Mouse (Mus musculus): ENCODE results near the gene Lysmd4. TPM values are rescaled to one million over a fixed set of nuclear protein-coding genes. Genes with fewer than 3 reads are reported as not detected.
"Not testable (repeated sequence)": the region's sequence is repeated elsewhere in the genome, so short reads cannot be mapped to it uniquely, and the experiment has no call there.

The Lysmd4 gene
- polyA plus RNA-seq, 1 experiment from 2014 or later = 38.2 TPM

DNA sequence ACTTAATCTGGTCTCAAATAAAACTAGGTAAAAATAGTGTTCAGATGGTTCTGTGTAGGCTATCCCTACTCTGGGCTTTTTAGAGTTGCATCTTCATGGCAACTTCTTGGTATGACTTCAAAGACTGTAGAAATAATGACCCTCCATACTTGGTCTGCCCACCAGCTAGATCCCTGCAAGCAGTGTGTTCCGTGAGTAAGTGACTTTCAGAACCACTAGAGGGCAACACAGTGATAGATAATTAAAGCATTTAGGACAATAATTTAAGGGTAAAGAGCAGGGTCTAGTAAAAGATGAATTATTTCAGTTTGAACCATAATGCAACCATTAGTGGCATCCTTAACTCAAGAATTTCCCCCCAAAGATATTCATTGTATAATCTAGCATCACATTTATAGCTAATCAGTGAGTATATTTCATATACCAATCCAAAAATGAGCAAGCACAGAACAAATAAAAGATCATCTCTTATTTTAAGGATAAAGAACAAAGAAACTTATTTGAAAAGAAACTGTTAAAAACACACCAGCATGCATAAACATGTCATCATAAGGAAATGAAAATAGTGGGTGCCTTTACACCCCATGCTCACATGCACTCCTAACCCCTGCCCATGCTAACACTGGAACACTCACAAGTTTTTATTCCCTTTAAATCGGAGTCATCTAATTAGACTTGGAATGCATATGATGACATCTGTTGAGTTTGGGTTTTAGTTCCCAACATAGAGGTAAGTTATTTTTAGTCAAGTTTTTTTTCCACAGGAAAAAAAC is 21.0 kb downstream of the Lysmd4 start:
- ATAC-seq = peak; percentile 66

DNA sequence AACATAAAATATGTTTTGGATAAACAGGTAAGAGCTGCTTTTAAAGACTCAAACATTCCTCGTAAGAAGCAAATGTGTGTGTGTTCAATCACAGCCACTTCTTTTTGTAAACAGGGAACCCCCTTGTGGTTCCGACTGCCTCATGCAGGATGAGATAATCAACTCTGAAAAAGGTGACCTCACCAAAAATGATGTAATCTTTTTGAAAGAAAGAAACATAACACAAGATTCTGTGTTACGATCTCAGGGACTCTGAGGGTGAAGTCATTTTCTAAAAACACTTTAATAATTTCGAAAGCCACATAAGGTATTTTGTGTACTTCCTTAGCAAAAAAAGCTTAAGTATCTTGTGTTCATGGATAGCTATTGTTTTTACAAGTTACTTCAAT is 21.5 kb downstream of the Lysmd4 start:
- Histone ChIP-seq H3K4me2 (ENCODE audit: low read length) (no peak overlapping the region), H3K4me3 (replicated peaks; ENCODE audit: low read length) (no peak overlapping the region), H3K36me3 (ENCODE audit: control insufficient read depth, insufficient read depth) (no peaks in the 10 kb centered on the region), H3K9ac (replicated peaks; ENCODE audit: low read depth, low read length) (no peak overlapping the region), H3K4me1 (replicated peaks; ENCODE audit: control insufficient read depth, insufficient read depth, low read length) (no peaks in the 10 kb centered on the region), H3K27ac (ENCODE audit: low read length) (no peak overlapping the region), H3K9me3 (ENCODE audit: control insufficient read depth, low read length) (no peaks in the 10 kb centered on the region), H3K27me3 (replicated peaks; ENCODE audit: control insufficient read depth, insufficient read depth, low read length) (no peaks in the 10 kb centered on the region)
- no peak for ATAC-seq
- WGBS = 30% methylated on average over 4 of the region's 4 CpGs

More for the DNA sequence above, 21.0 kb downstream of the Lysmd4 start:
- no peaks in the 10 kb centered on the region for H3K4me1 ChIP-seq (replicated peaks; ENCODE audit: control insufficient read depth, insufficient read depth, low read length)
- H3K9me3 ChIP-seq (ENCODE audit: control insufficient read depth, low read length) = no peaks in the 10 kb centered on the region
- 30% methylated on average over 2 of the region's 2 CpGs for WGBS
- H3K9ac ChIP-seq (replicated peaks; ENCODE audit: low read depth, low read length) = no peak overlapping the region
- H3K36me3 ChIP-seq (ENCODE audit: control insufficient read depth, insufficient read depth) = no peaks in the 10 kb centered on the region
- H3K4me2 ChIP-seq (ENCODE audit: low read length) = no peak overlapping the region
- no peak overlapping the region for H3K4me3 ChIP-seq (replicated peaks; ENCODE audit: low read length)
- H3K27me3 ChIP-seq (replicated peaks; ENCODE audit: control insufficient read depth, insufficient read depth, low read length) = no peaks in the 10 kb centered on the region
- H3K27ac ChIP-seq (ENCODE audit: low read length) = no peak overlapping the region

DNA sequence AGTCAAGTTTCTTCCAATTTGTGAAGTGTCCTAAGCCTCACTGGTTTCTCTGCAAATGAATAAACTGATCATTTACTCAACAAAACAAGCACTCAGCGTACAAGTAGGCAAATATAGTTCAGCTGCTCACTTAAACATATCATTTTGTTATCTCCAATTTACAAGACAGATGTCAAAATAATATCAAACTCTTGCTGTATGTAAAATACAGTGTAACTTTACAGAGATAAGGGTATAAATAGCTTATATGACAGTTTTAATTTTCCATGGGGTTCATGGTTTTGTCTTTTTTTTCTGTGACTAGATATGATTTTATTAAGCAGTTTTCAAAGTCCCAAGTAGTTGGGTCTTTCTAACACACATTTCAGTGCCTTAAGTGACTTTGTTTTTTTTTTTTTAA is 22.9 kb downstream of the Lysmd4 start:
- Histone ChIP-seq H3K27me3 (replicated peaks; ENCODE audit: control insufficient read depth, insufficient read depth, low read length) (no peaks in the 10 kb centered on the region), H3K9me3 (ENCODE audit: control insufficient read depth, low read length) (no peaks in the 10 kb centered on the region), H3K9ac (replicated peaks; ENCODE audit: low read depth, low read length) (no peak overlapping the region), H3K36me3 (ENCODE audit: control insufficient read depth, insufficient read depth) (no peaks in the 10 kb centered on the region), H3K4me1 (replicated peaks; ENCODE audit: control insufficient read depth, insufficient read depth, low read length) (no peaks in the 10 kb centered on the region), H3K4me2 (ENCODE audit: low read length) (no peak overlapping the region), H3K27ac (ENCODE audit: low read length) (no peak overlapping the region), H3K4me3 (replicated peaks; ENCODE audit: low read length) (no peak overlapping the region)
- 67% methylated on average over 1 of the region's 1 CpGs for WGBS
- ATAC-seq = no peak

DNA sequence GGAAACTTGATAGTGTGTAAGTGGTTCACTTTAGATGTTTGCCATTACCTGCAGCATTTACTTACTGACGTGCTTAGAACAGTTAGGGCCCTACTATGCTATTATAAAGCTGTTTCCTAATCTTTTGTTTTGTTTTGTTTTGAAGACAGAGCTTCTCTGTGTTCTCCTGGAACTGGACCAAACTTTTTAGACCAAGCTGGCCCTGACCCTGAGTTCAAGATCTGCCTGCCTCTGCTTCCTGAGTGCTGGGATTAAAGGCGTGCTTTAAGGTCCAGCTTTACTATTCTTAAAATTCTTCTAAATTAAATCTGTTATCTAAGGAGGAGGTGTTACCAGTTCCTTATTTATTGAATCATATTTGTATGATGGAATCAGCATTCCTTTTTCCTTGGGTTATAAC is 23.7 kb downstream of the Lysmd4 start:
- H3K36me3 ChIP-seq (ENCODE audit: control insufficient read depth, insufficient read depth) = no peaks in the 10 kb centered on the region
- WGBS = 58% methylated on average over 2 of the region's 2 CpGs
- no peaks in the 10 kb centered on the region for H3K9me3 ChIP-seq (ENCODE audit: control insufficient read depth, low read length)
- H3K4me3 ChIP-seq (replicated peaks; ENCODE audit: low read length) = no peak overlapping the region
- no peak for ATAC-seq
- H3K4me1 ChIP-seq (replicated peaks; ENCODE audit: control insufficient read depth, insufficient read depth, low read length) = no peaks in the 10 kb centered on the region
- no peak overlapping the region for H3K4me2 ChIP-seq (ENCODE audit: low read length)
- no peak overlapping the region for H3K9ac ChIP-seq (replicated peaks; ENCODE audit: low read depth, low read length)
- H3K27me3 ChIP-seq (replicated peaks; ENCODE audit: control insufficient read depth, insufficient read depth, low read length) = no peaks in the 10 kb centered on the region
- no peak overlapping the region for H3K27ac ChIP-seq (ENCODE audit: low read length)

DNA sequence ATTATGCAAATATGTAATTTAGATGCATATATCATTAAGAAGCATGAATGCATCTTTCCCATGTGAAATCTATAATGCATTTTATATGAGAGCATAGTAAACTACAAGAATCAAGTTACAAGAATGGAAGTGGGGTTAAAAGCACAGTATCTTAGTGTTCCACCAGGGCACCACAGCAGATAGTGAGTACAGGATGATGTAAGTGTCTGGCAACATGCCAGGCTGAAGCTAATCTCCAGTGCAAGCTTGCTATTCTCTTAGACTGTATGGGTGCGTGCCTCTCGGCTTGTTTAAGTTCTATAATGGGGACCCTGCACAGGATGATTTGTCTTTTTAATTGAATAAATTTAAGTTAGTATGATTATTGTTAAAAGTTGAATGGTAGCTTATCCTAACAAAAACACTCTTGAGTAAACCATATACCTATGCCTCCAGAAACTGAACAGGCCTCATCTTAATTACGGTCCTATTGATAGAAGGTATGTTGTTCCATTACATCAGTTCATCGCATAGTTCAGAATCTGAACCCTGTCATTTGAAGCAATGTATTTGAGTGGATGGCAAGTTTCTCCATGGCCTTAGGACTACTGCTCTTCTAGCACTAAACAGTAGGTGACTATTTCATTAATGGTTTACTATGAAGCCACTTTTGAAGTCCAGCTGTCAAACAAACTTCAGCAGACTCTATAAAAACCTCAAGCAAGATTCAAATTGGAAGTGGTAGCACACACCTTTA is 37.7 kb downstream of the Lysmd4 start:
- H3K4me2 ChIP-seq (ENCODE audit: low read length) = no peak overlapping the region
- no peaks in the 10 kb centered on the region for H3K9me3 ChIP-seq (ENCODE audit: control insufficient read depth, low read length)
- H3K27ac ChIP-seq (ENCODE audit: low read length) = no peak overlapping the region
- no peaks in the 10 kb centered on the region for H3K27me3 ChIP-seq (replicated peaks; ENCODE audit: control insufficient read depth, insufficient read depth, low read length)
- no peaks in the 10 kb centered on the region for H3K4me1 ChIP-seq (replicated peaks; ENCODE audit: control insufficient read depth, insufficient read depth, low read length)
- H3K4me3 ChIP-seq (replicated peaks; ENCODE audit: low read length) = no peak overlapping the region
- no peak overlapping the region for H3K9ac ChIP-seq (replicated peaks; ENCODE audit: low read depth, low read length)
- peak; percentile 87 for ATAC-seq
- peaks cover 9% of the 10 kb centered on the region for H3K36me3 ChIP-seq (ENCODE audit: control insufficient read depth, insufficient read depth)
- 25% methylated on average over 4 of the region's 4 CpGs for WGBS

DNA sequence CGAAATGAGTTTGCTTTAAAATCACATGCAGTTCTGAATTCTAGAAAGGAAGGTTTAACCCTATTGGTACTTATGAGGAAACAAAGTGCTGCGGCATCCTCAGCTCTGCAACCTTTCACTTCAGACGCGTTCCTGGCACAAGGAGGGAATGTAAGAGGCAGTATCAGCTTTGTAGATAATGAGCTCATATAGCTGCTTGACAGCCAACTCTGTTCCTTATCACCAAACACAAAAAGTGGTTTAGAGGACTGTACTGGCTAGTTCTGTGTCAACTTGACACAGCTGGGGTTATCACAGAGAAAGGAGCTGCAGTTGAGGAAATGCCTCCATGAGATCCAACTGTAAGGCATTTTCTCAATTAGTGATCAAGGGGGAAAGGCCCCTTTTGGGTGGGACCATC is 48.1 kb downstream of the Lysmd4 start:
- not testable (repeated sequence) for H3K36me3 ChIP-seq (ENCODE audit: control insufficient read depth, insufficient read depth); H3K4me3 ChIP-seq (replicated peaks; ENCODE audit: low read length); H3K27ac ChIP-seq (ENCODE audit: low read length); H3K4me2 ChIP-seq (ENCODE audit: low read length); H3K4me1 ChIP-seq (replicated peaks; ENCODE audit: control insufficient read depth, insufficient read depth, low read length); H3K9me3 ChIP-seq (ENCODE audit: control insufficient read depth, low read length); H3K9ac ChIP-seq (replicated peaks; ENCODE audit: low read depth, low read length); H3K27me3 ChIP-seq (replicated peaks; ENCODE audit: control insufficient read depth, insufficient read depth, low read length); ATAC-seq
- WGBS = 89% methylated on average over 4 of the region's 4 CpGs

DNA sequence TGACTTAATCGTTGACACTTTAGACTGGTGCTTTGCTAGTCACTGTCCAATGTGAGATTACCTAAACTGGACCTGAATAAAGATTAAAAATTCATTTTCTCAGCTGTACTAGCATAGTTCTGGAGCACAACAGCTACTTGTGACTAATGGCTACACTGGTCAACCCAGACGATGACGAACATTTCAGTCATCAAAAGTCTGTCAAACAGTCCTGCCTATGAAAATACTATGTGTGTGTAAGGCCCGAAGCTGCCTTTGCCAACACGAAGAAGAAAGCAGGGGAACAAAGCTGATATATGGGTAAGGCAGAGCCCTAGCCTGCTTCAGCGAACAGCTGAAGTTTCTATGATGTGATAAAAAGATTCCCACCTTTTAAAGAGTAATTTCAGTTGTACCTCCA is 61.2 kb downstream of the Lysmd4 start:
- no peak for ATAC-seq

DNA sequence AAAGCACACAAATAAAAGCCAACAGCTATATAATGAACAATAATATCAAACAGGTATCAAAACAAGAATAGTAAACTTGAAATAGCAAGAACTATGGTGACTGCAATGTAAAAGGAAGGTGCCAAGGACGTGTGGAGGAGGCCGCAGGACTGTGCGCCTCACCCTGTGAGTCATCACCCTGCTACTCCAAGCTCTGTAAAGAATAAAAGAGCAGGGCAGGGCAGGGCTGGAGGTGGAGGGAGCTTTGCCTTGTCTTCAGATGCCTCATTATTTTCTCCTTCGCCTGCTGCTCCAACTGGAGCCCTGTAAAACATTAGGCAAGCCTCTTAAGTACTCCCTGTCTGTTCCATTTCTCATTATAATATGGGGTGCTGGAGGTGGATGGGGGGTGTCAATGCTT is 65.1 kb downstream of the Lysmd4 start:
- Histone ChIP-seq H3K4me2 (ENCODE audit: low read length) (no peak overlapping the region), H3K27me3 (replicated peaks; ENCODE audit: control insufficient read depth, insufficient read depth, low read length) (no peaks in the 10 kb centered on the region), H3K36me3 (ENCODE audit: control insufficient read depth, insufficient read depth) (no peaks in the 10 kb centered on the region), H3K9me3 (ENCODE audit: control insufficient read depth, low read length) (no peaks in the 10 kb centered on the region), H3K4me1 (replicated peaks; ENCODE audit: control insufficient read depth, insufficient read depth, low read length) (no peaks in the 10 kb centered on the region), H3K27ac (ENCODE audit: low read length) (no peak overlapping the region), H3K4me3 (replicated peaks; ENCODE audit: low read length) (no peak overlapping the region), H3K9ac (replicated peaks; ENCODE audit: low read depth, low read length) (no peak overlapping the region)
- no peak for ATAC-seq
- 71% methylated on average over 4 of the region's 4 CpGs for WGBS

More for the DNA sequence above, 61.2 kb downstream of the Lysmd4 start:
- no peaks in the 10 kb centered on the region for H3K27me3 ChIP-seq (replicated peaks; ENCODE audit: control insufficient read depth, insufficient read depth, low read length)
- H3K4me1 ChIP-seq (replicated peaks; ENCODE audit: control insufficient read depth, insufficient read depth, low read length) = no peaks in the 10 kb centered on the region
- H3K9me3 ChIP-seq (ENCODE audit: control insufficient read depth, low read length) = no peaks in the 10 kb centered on the region
- H3K4me2 ChIP-seq (ENCODE audit: low read length) = no peak overlapping the region
- WGBS = 92% methylated on average over 6 of the region's 6 CpGs
- no peak overlapping the region for H3K4me3 ChIP-seq (replicated peaks; ENCODE audit: low read length)
- no peaks in the 10 kb centered on the region for H3K36me3 ChIP-seq (ENCODE audit: control insufficient read depth, insufficient read depth)
- H3K9ac ChIP-seq (replicated peaks; ENCODE audit: low read depth, low read length) = no peak overlapping the region
- no peak overlapping the region for H3K27ac ChIP-seq (ENCODE audit: low read length)

DNA sequence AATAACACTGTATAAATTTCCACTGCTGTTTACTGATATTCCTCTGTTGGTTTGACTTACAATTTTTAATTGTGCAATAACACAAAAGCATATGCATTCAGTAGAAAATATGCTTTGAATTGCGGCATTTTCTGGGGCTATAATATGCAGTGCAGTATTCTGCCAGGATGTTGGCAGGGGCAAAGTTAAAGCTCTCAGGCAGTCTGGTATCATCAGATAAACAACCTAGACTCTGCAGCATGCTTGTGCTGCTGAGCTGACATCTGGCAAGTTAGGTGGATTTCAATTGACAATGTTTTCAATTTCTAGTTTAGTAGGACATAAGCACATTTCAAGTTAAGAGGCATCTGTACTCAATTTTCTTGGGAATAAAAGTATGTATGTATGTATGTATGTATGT is 69.0 kb downstream of the Lysmd4 start:
- Histone ChIP-seq H3K4me2 (ENCODE audit: low read length) (no peak overlapping the region), H3K4me3 (replicated peaks; ENCODE audit: low read length) (no peak overlapping the region), H3K36me3 (ENCODE audit: control insufficient read depth, insufficient read depth) (no peaks in the 10 kb centered on the region), H3K27ac (ENCODE audit: low read length) (no peak overlapping the region), H3K9me3 (ENCODE audit: control insufficient read depth, low read length) (no peaks in the 10 kb centered on the region), H3K27me3 (replicated peaks; ENCODE audit: control insufficient read depth, insufficient read depth, low read length) (no peaks in the 10 kb centered on the region), H3K4me1 (replicated peaks; ENCODE audit: control insufficient read depth, insufficient read depth, low read length) (no peaks in the 10 kb centered on the region), H3K9ac (replicated peaks; ENCODE audit: low read depth, low read length) (no peak overlapping the region)
- ATAC-seq = no peak
- WGBS = 59% methylated on average over 1 of the region's 1 CpGs
